Mouse (Mus musculus) limb, embryonic 15.5 days (tissue): ENCODE results near the gene Taf1b. TPM values are rescaled to one million over a fixed set of nuclear protein-coding genes. Genes with fewer than 3 reads are reported as not detected.
"Not testable (repeated sequence)": the region's sequence is repeated elsewhere in the genome, so short reads cannot be mapped to it uniquely, and the experiment has no call there.

Experiments used
- ATAC-seq: fragments of 200-750 bp; cut with Nextera tagmentation; 2 replicates; pipeline ENCODE4 v1.8.0; 2017; ENCODE audit warnings: low read depth, moderate TSS enrichment; ENCODE audit not compliant: insufficient number of reproducible peaks, low FRiP score, low TSS enrichment
- H3K27ac ChIP-seq: fragments of 300-500 bp; sonication (generic); 2 replicates; pipeline ENCODE4 v1.5.1; 2015; ENCODE audit warnings: moderate library complexity, mild to moderate bottlenecking, inconsistent platforms
- H3K27me3 ChIP-seq: fragments of 300-500 bp; sonication (generic); 2 replicates; pipeline ENCODE4 v1.6.1; 2015; ENCODE audit warnings: inconsistent platforms
- H3K36me3 ChIP-seq: fragments of 300-500 bp; sonication (generic); 2 replicates; pipeline ENCODE4 v1.6.1; 2015; ENCODE audit warnings: inconsistent platforms
- H3K4me1 ChIP-seq: fragments of 300-500 bp; sonication (generic); 2 replicates; pipeline ENCODE4 v1.6.1; 2015; ENCODE audit warnings: inconsistent platforms
- H3K4me2 ChIP-seq: fragments of 300-500 bp; sonication (generic); 2 replicates; pipeline ENCODE4 v1.6.1; 2015; ENCODE audit warnings: mild to moderate bottlenecking, inconsistent platforms
- H3K4me3 ChIP-seq: fragments of 300-500 bp; sonication (generic); 2 replicates; pipeline ENCODE4 v1.5.1; 2015; ENCODE audit warnings: mild to moderate bottlenecking, inconsistent platforms
- H3K9ac ChIP-seq: fragments of 300-500 bp; sonication (generic); 2 replicates; pipeline ENCODE4 v1.6.1; 2015; ENCODE audit warnings: inconsistent platforms
- H3K9me3 ChIP-seq: fragments of 300-500 bp; sonication (generic); 2 replicates; pipeline ENCODE4 v1.6.1; 2016; ENCODE audit warnings: inconsistent platforms
- WGBS: fragments of 180-500 bp; shearing (Covaris S2); methylation state at CpG from one replicate; pipeline ENCODE4 v1.1.7; 2015; 5-methylcytosine and 5-hydroxymethylcytosine counted together
- polyA plus RNA-seq: library from polyadenylated mRNA; unstranded; fragments of >200 nt; fragmentation: Nextera tagmentation; extraction: Ambion mirVana; gene quantifications from 2 replicates; pipeline ENCODE4 v1.2.1, GENCODE M21; 2015

The Taf1b gene
- polyA plus RNA-seq, 1 experiment from 2014 or later: 27.4 TPM

GRCm38 (mm10) chr12:24498841-24499485 is 804 bp downstream of the Taf1b start:
- WGBS: 4% methylated on average over 9 of the region's 9 CpGs

DNA sequence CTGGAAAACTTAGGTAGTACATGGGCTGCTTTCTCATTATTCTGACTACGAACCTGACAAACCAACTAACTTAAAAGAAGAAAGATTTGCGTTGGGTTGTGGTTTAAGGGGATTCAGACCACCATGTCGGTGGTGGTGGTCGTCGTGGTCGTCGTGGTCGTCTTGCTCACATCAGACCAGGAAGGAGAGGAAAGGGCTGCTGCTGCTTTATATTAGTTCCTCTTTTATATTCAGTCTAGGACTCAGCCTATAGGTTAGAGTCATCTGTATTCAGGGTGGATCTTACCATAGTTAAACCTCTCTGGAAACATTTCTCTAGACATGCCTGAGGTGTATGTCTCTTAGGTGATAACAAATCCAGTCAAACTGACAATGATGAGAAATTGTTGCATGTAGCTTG is 19.0 kb downstream of the Taf1b start:
- Histone ChIP-seq H3K9me3 (no peaks in the 10 kb centered on the region), H3K36me3 (peaks cover 73% of the 10 kb centered on the region), H3K4me2 (no peak overlapping the region), H3K27me3 (no peaks in the 10 kb centered on the region), H3K4me1 (no peaks in the 10 kb centered on the region), H3K27ac (no peak overlapping the region), H3K4me3 (no peak overlapping the region), H3K9ac (no peak overlapping the region)
- no peak for ATAC-seq
- 76% methylated on average over 8 of the region's 8 CpGs for WGBS

More at GRCm38 (mm10) chr12:24498841-24499485, 804 bp downstream of the Taf1b start:
- ATAC-seq, H3K4me1 ChIP-seq, H3K36me3 ChIP-seq, H3K27me3 ChIP-seq, H3K9me3 ChIP-seq: not testable (repeated sequence)
- Histone ChIP-seq H3K27ac (peak overlapping the region; percentile 73; the same call in 1 of the 2 replicates), H3K4me3 (peak overlapping the region; percentile 76), H3K4me2 (peak overlapping the region; percentile 51), H3K9ac (peak overlapping the region; percentile 55)

GRCm38 (mm10) chr12:24521076-24521475 is 22.9 kb downstream of the Taf1b start:
- ATAC-seq: no peak
- Histone ChIP-seq H3K9ac (no peak overlapping the region), H3K27ac (no peak overlapping the region), H3K4me2 (no peak overlapping the region), H3K4me3 (no peak overlapping the region), H3K27me3 (no peaks in the 10 kb centered on the region), H3K9me3 (no peaks in the 10 kb centered on the region), H3K4me1 (no peaks in the 10 kb centered on the region), H3K36me3 (peaks cover 43% of the 10 kb centered on the region)
- 58% methylated on average over 3 of the region's 3 CpGs for WGBS

DNA sequence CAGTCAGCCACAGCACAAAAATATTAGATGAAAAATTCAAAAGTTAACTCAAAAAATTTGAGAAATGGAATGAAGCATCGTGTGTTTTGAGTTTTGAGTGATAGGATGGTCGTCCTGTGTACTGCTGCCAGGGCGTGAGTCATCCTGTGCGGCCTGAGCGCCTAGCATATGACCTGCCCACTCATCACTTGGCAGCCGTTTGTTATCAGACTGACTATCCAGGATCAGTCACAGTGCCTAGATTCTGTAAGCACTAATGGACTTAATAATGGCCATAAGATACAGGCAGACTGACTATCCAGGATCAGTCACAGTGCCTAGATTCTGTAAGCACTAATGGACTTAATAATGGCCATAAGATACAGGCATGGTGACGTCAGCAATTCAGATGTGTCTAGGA is 26.9 kb downstream of the Taf1b start:
- not testable (repeated sequence) for ATAC-seq, H3K9me3 ChIP-seq, H3K9ac ChIP-seq, H3K4me1 ChIP-seq, H3K27me3 ChIP-seq, H3K4me2 ChIP-seq, H3K4me3 ChIP-seq, H3K27ac ChIP-seq
- peaks cover 12% of the 10 kb centered on the region for H3K36me3 ChIP-seq
- 88% methylated on average over 7 of the region's 7 CpGs for WGBS

GRCm38 (mm10) chr12:24536390-24536789 is 38.2 kb downstream of the Taf1b start:
- Histone ChIP-seq H3K27ac (no peak overlapping the region), H3K36me3 (0 out of 2 replicates have a peak, but pooled peaks cover 8% of the 10 kb centered on the region), H3K9me3 (no peaks in the 10 kb centered on the region), H3K4me3 (no peak overlapping the region), H3K4me2 (no peak overlapping the region), H3K27me3 (no peaks in the 10 kb centered on the region), H3K4me1 (no peaks in the 10 kb centered on the region), H3K9ac (no peak overlapping the region)
- no peak for ATAC-seq
- WGBS: 59% methylated on average over 5 of the region's 5 CpGs

DNA sequence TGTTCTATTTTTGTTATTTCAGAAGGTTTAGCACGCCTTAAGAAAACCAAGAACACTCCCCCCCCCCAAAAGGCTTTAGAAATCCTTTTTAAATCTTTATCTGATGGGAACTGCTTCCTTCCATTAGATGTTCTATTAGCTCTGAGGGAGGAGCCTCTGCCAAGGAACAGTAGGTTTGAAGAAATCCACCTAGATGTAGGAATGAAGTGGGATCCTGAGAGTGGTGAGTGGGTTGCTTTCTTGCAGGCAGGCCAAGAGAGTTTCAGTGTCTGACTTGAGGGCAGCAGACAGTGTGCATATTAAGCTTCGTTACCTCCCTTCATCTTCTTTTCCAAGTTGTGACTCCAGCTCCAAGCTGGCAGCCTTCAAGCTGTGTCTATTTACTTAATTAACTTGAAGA is 39.0 kb downstream of the Taf1b start:
- WGBS: 75% methylated on average over 2 of the region's 2 CpGs
- no peaks in the 10 kb centered on the region for H3K9me3 ChIP-seq
- no peaks in the 10 kb centered on the region for H3K27me3 ChIP-seq
- no peak overlapping the region for H3K4me3 ChIP-seq
- ATAC-seq: no peak
- no peak overlapping the region for H3K4me2 ChIP-seq
- H3K27ac ChIP-seq: peak overlapping the region; percentile 47; the same call in 1 of the 2 replicates
- no peaks in the 10 kb centered on the region for H3K4me1 ChIP-seq
- H3K9ac ChIP-seq: no peak overlapping the region
- 0 out of 2 replicates have a peak, but pooled peaks cover 8% of the 10 kb centered on the region for H3K36me3 ChIP-seq

GRCm38 (mm10) chr12:24537965-24538364 is 39.8 kb downstream of the Taf1b start:
- H3K4me2 ChIP-seq: no peak overlapping the region
- H3K27me3 ChIP-seq: no peaks in the 10 kb centered on the region
- no peaks in the 10 kb centered on the region for H3K9me3 ChIP-seq
- no peak overlapping the region for H3K4me3 ChIP-seq
- ATAC-seq: no peak
- 0 out of 2 replicates have a peak overlapping the region, but pooled peaks have one; percentile 47 for H3K27ac ChIP-seq
- WGBS: 74% methylated on average over 4 of the region's 4 CpGs
- no peak overlapping the region for H3K9ac ChIP-seq
- H3K36me3 ChIP-seq: 0 out of 2 replicates have a peak, but pooled peaks cover 8% of the 10 kb centered on the region
- no peaks in the 10 kb centered on the region for H3K4me1 ChIP-seq

DNA sequence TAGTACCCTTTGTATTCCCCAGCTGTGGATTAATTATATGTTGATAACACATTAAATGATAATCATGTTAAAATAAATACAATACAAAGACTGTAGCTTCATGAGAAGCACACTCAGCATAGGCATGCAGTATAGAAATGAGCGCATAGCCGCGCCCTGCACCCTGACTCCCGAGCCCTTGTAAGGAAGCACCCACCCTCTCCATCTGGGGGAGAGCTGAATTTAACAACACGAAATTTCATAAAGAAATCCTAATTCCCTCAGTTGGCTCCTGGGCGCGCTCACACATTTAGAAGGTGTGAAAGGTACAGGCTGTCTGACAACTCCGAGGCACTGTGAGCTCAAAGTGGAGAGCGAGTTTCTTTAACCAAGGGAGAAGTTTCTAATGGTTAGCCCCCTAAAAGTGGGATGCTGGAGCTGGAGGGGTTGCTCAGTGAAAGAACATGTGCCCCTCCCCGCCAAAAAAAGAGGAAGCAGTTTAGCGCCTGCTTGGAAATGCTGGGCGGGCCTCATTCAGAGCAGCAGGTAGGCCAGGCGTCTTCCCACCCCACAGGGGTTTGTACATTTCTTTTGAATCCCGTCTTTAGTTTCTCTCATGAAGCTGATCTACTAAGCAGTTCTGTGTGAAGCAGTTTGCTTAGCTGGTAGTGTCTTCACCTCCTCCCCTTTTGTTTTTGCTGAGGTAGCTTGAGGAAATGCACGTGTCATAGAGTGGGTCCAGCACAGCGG is 43.4 kb downstream of the Taf1b start:
- H3K9ac ChIP-seq: no peak overlapping the region
- H3K36me3 ChIP-seq: peaks cover 21% of the 10 kb centered on the region; the same call in 1 of the 2 replicates
- H3K4me3 ChIP-seq: no peak overlapping the region
- no peaks in the 10 kb centered on the region for H3K9me3 ChIP-seq
- H3K27me3 ChIP-seq: no peaks in the 10 kb centered on the region
- 79% methylated on average over 16 of the region's 16 CpGs for WGBS
- no peak for ATAC-seq
- no peak overlapping the region for H3K27ac ChIP-seq
- H3K4me1 ChIP-seq: no peaks in the 10 kb centered on the region
- H3K4me2 ChIP-seq: no peak overlapping the region

DNA sequence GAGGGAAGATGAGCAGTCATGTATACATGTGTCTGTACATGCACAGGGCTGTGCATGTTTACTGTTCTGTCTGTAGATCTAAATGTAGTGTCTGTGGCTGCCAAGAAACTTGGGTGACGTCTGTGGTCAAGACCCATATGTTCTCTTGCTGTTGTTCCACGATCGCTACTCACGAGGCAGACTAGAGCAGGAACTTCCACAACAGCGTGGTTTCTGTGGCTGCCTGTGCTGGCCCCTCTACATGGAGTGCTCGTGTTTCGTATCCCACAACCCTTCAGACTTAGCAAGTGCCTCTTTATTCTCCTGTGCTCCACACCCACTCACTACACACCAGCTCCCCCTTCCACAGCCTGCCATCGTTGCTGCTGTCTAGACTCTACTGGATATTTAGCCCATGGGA is 49.5 kb downstream of the Taf1b start:
- peaks cover 46% of the 10 kb centered on the region for H3K36me3 ChIP-seq
- H3K4me3 ChIP-seq: no peak overlapping the region
- no peaks in the 10 kb centered on the region for H3K4me1 ChIP-seq
- H3K27me3 ChIP-seq: no peaks in the 10 kb centered on the region
- H3K4me2 ChIP-seq: no peak overlapping the region
- 79% methylated on average over 8 of the region's 8 CpGs for WGBS
- H3K9ac ChIP-seq: no peak overlapping the region
- H3K27ac ChIP-seq: no peak overlapping the region
- H3K9me3 ChIP-seq: no peaks in the 10 kb centered on the region
- no peak for ATAC-seq

- no peak overlapping the region for H3K4me3 ChIP-seq
- no peaks in the 10 kb centered on the region for H3K27me3 ChIP-seq
- H3K9ac ChIP-seq: no peak overlapping the region
- H3K9me3 ChIP-seq: no peaks in the 10 kb centered on the region
- H3K4me2 ChIP-seq: no peak overlapping the region
- no peak overlapping the region for H3K27ac ChIP-seq
- no peaks in the 10 kb centered on the region for H3K4me1 ChIP-seq
- ATAC-seq: no peak
- H3K36me3 ChIP-seq: peaks cover 46% of the 10 kb centered on the region
- WGBS: 87% methylated on average over 6 of the region's 6 CpGs
Measured at GRCm38 (mm10) chr12:24548885-24549284, 50.7 kb downstream of the Taf1b start.

DNA sequence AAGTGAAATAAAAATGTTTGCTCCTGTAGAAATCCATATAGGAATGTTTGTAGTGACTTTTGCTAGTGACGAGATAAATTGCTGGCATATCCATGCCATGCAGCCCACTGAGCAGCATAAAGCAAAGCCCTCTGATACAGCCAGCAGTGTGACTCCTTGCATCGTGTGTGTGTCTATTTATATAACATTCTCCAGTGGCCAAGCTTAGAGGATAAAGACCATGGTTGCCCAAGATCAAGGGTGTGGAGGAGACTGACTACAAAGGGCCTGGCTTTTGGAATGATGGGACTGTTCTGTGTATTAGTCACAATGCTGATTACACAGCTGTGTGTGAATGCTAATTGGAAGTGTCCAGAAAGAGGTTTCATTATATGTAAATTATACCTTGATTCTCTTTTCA is 54.4 kb downstream of the Taf1b start:
- no peak overlapping the region for H3K4me2 ChIP-seq
- no peaks in the 10 kb centered on the region for H3K9me3 ChIP-seq
- WGBS: 83% methylated on average over 2 of the region's 2 CpGs
- H3K36me3 ChIP-seq: peaks cover 24% of the 10 kb centered on the region
- no peak overlapping the region for H3K9ac ChIP-seq
- no peaks in the 10 kb centered on the region for H3K27me3 ChIP-seq
- H3K27ac ChIP-seq: no peak overlapping the region
- H3K4me3 ChIP-seq: no peak overlapping the region
- ATAC-seq: no peak
- no peaks in the 10 kb centered on the region for H3K4me1 ChIP-seq

DNA sequence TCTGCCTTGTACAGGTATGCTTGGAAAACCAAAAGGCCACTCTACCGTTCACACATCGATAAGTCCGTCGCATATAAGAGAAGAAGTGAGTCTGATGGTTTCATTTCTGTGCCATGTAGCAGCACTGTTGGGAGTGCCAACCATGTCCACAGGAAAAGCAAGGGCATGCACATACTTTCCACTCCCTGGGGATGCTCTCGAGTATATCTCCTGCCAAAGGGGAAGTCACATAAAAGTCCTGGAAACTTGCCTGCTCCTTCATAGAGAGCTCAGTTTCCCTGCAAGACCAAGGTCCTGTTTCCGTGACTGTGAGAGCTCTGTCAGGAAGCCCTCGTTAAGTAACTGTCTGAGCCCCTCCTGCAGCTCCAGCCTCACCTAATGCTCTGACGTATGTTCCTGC is 57.8 kb downstream of the Taf1b start:
- no peak for ATAC-seq
- Histone ChIP-seq H3K9ac (no peak overlapping the region), H3K27ac (no peak overlapping the region), H3K4me2 (no peak overlapping the region), H3K36me3 (peaks cover 13% of the 10 kb centered on the region), H3K4me3 (no peak overlapping the region), H3K4me1 (no peaks in the 10 kb centered on the region), H3K9me3 (no peaks in the 10 kb centered on the region), H3K27me3 (no peaks in the 10 kb centered on the region)
- WGBS: 63% methylated on average over 8 of the region's 8 CpGs
